Mouse (Mus musculus) cortical plate, adult 2 months (tissue): ENCODE measurements at regions not wholly inside any gene's neighbourhood (a gene's known extent, or its start where the extent isn't known, plus 50 kb on each side); places are given as distances from the start of the nearest gene placed in this dataset.

Experiments
- H3K27ac ChIP-seq: fragments of 200-500 bp; 2 replicates; pipeline ENCODE4 v1.5.1; 2012; ENCODE audit warnings: low read length, control low read depth, inconsistent platforms; ENCODE audit not compliant: insufficient read depth
- H3K4me1 ChIP-seq: fragments of 200-500 bp; 2 replicates; pipeline ENCODE4 v1.6.1; 2011; ENCODE audit warnings: low read length; ENCODE audit not compliant: control insufficient read depth, insufficient read depth
- H3K4me3 ChIP-seq: fragments of 200-500 bp; 2 replicates; pipeline ENCODE4 v1.5.1; 2011; ENCODE audit warnings: mild to moderate bottlenecking, low read length, control low read depth; ENCODE audit not compliant: insufficient read depth
- CTCF ChIP-seq: fragments of 200-500 bp; IDR thresholded peaks from 2 replicates; pipeline ENCODE4 v1.5.1; 2011; ENCODE audit warnings: mild to moderate bottlenecking, control low read depth, low read length; ENCODE audit not compliant: insufficient read depth; ENCODE audit errors: extremely low read depth
- POLR2A ChIP-seq: fragments of 200-500 bp; IDR thresholded peaks from 2 replicates; pipeline ENCODE4 v1.6.1; 2011; ENCODE audit warnings: mild to moderate bottlenecking, low read length, control low read depth; ENCODE audit not compliant: insufficient read depth; ENCODE audit errors: extremely low read depth

- Histone ChIP-seq H3K4me1 (no peaks in the 10 kb centered on the region), H3K4me3 (no peak overlapping the region), H3K27ac (no peak overlapping the region)
- TF ChIP-seq CTCF = no peak
- TF ChIP-seq POLR2A = no peak
Measured at GRCm38 (mm10) chr12:70738554-70738953, 86.8 kb upstream of the Frmd6 start.

- Histone ChIP-seq H3K4me3 (no peak overlapping the region), H3K27ac (no peak overlapping the region), H3K4me1 (no peaks in the 10 kb centered on the region)
- TF ChIP-seq CTCF = no peak
- TF ChIP-seq POLR2A = no peak
Measured at GRCm38 (mm10) chr12:70739316-70739715, 86.0 kb upstream of the Frmd6 start.

DNA sequence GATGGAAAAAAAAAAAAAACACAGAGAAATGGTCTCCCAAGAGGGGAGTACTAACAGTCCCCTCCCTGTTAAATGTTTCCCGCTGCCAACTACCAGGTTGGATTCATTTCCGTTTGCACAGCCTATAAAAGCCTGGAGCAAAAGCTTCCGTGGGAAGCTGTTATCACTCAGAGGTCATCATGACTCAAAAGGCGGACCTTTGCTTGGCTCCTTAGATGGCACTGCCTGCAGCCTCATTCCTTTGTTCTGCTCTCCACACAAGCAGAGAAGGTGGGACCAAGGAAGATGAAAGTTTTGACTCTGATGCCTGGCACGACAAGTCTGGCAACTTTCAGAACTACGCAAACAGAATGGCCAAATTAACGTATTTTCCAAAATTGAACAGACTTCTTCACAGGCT lies 85.5 kb upstream of the Frmd6 start:
- Histone ChIP-seq H3K4me3 (no peak overlapping the region), H3K4me1 (no peaks in the 10 kb centered on the region), H3K27ac (no peak overlapping the region)
- TF ChIP-seq CTCF (no peak), POLR2A (no peak)

- Histone ChIP-seq H3K4me3 (no peak overlapping the region), H3K27ac (no peak overlapping the region), H3K4me1 (no peaks in the 10 kb centered on the region)
- TF ChIP-seq POLR2A = no peak
- TF ChIP-seq CTCF = no peak
Measured at GRCm38 (mm10) chr12:70742836-70743235, 82.5 kb upstream of the Frmd6 start.

DNA sequence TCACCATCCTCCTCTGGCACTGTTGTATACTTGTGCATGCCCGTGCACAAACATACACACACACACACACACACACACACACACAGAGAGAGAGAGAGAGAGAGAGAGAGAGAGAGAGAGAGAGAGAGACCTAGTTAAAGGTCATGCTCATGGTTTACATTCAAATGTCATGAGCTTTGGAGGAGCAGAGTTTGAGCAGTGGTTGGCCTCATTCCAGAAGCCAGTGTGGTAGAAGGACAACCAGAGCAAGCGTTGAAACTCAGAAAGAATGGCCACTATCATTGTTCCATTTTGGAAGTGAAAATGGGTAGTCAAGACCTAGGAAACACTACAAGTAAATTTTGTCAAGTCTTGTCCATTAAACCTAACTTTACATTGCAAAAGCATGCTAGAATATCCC lies 79.6 kb upstream of the Frmd6 start:
- H3K27ac ChIP-seq = no peak overlapping the region
- TF ChIP-seq CTCF = no peak
- TF ChIP-seq POLR2A = no peak
- no peak overlapping the region for H3K4me3 ChIP-seq

DNA sequence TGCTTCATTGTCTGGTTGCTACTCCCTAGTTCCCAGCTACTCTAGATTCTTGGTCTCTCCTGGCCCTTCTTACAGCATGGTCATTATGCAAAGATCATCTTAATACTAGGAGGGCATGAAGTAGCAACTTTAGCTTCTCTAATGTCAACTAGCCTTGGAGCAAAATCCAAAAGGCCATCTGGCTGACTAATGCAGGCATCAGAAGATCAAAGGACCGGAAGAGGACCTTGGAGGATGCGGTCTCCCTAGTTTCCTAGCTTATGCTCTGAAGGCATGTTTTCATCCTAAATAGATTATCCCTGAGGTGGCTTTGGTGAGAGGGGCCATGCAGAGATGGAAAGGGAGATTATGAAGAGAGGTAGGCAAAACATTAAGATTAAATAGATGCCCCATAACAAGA lies 75.7 kb upstream of the Frmd6 start:
- Histone ChIP-seq H3K4me3 (no peak overlapping the region), H3K27ac (no peak overlapping the region), H3K4me1 (peaks cover 2% of the 10 kb centered on the region; the same call in 1 of the 2 replicates)
- TF ChIP-seq POLR2A = no peak
- TF ChIP-seq CTCF = no peak

More for the DNA sequence above, 79.6 kb upstream of the Frmd6 start:
- no peaks in the 10 kb centered on the region for H3K4me1 ChIP-seq

- Histone ChIP-seq H3K27ac (no peak overlapping the region), H3K4me1 (peaks cover 2% of the 10 kb centered on the region; the same call in 1 of the 2 replicates), H3K4me3 (no peak overlapping the region)
- no peak for TF ChIP-seq CTCF
- no peak for TF ChIP-seq POLR2A
Measured at GRCm38 (mm10) chr12:70750651-70751578, 74.4 kb upstream of the Frmd6 start.

GRCm38 (mm10) chr12:70752266-70752910 lies 72.9 kb upstream of the Frmd6 start:
- 0 out of 2 replicates have a peak overlapping the region, but pooled peaks have one; percentile 42 for H3K27ac ChIP-seq
- TF ChIP-seq CTCF (no peak), POLR2A (no peak)
- peaks cover 2% of the 10 kb centered on the region; the same call in 1 of the 2 replicates for H3K4me1 ChIP-seq
- no peak overlapping the region for H3K4me3 ChIP-seq

- Histone ChIP-seq H3K4me3 (no peak overlapping the region), H3K4me1 (peaks cover 2% of the 10 kb centered on the region; the same call in 1 of the 2 replicates), H3K27ac (no peak overlapping the region)
- no peak for TF ChIP-seq CTCF
- no peak for TF ChIP-seq POLR2A
Measured at GRCm38 (mm10) chr12:70752911-70753290, 72.4 kb upstream of the Frmd6 start.
